Mouse (Mus musculus) intestine, embryonic 14.5 days (tissue): ENCODE measurements around the gene Srp54b. TPM values are rescaled to one million over a fixed set of nuclear protein-coding genes. Genes with fewer than 3 reads are reported as not detected.
A peak's percentile ranks its signal among the peaks of the same experiment; 100 is the strongest.
"Not testable (repeated sequence)": the region's sequence is repeated elsewhere in the genome, so short reads cannot be mapped to it uniquely, and the experiment has no call there.

ENCODE experiments used
- ATAC-seq: fragments of 200-750 bp; cut with Nextera tagmentation; replicated peaks from 2 replicates; pipeline ENCODE4 v1.8.0; 2017; ENCODE audit warnings: low read depth, moderate number of reproducible peaks, moderate TSS enrichment, moderate library complexity; ENCODE audit not compliant: low FRiP score, low TSS enrichment
- DNase-seq: peaks from one replicate; pipeline ENCODE4 v3.0.0-alpha.2; 2018; ENCODE audit warnings: low spot score
- H3K27ac ChIP-seq: fragments of 300-500 bp; sonication (generic); 2 replicates; pipeline ENCODE4 v1.5.1; 2014; ENCODE audit warnings: low read depth, mild to moderate bottlenecking, control low read depth
- H3K27me3 ChIP-seq: fragments of 300-500 bp; sonication (generic); replicated peaks from 2 replicates; pipeline ENCODE4 v1.6.1; 2014; ENCODE audit warnings: low read length, control low read depth; ENCODE audit not compliant: control insufficient read depth, insufficient read depth
- H3K36me3 ChIP-seq: fragments of 300-500 bp; sonication (generic); 2 replicates; pipeline ENCODE4 v1.6.1; 2014; ENCODE audit warnings: low read length, control low read depth; ENCODE audit not compliant: control insufficient read depth, insufficient read depth
- H3K4me1 ChIP-seq: fragments of 300-500 bp; sonication (generic); replicated peaks from 2 replicates; pipeline ENCODE4 v1.6.1; 2014; ENCODE audit warnings: low read length, control low read depth, mixed read lengths; ENCODE audit not compliant: control insufficient read depth, insufficient read depth
- H3K4me2 ChIP-seq: fragments of 300-500 bp; sonication (generic); 2 replicates; pipeline ENCODE4 v1.6.1; 2014; ENCODE audit warnings: low read length
- H3K4me3 ChIP-seq: fragments of 300-500 bp; sonication (generic); 2 replicates; pipeline ENCODE4 v1.5.1; 2014; ENCODE audit warnings: low read depth, low read length, control low read depth, mixed read lengths
- H3K9ac ChIP-seq: fragments of 300-500 bp; sonication (generic); 2 replicates; pipeline ENCODE4 v1.6.1; 2014; ENCODE audit warnings: mild to moderate bottlenecking, low read length
- H3K9me3 ChIP-seq: fragments of 300-500 bp; sonication (generic); 2 replicates; pipeline ENCODE4 v1.6.1; 2016; ENCODE audit warnings: low read length, control low read depth; ENCODE audit not compliant: control insufficient read depth
- WGBS: fragments of 180-500 bp; shearing (Covaris S2); extraction: QIAGEN DNeasy Blood & Tissue Kit; methylation state at CpG from one replicate; pipeline ENCODE4 v1.1.7; 2014; 5-methylcytosine and 5-hydroxymethylcytosine counted together
- polyA plus RNA-seq: library from polyadenylated mRNA; unstranded; fragments of >200 nt; fragmentation: Nextera tagmentation; extraction: Ambion mirVana; gene quantifications from 2 replicates; pipeline ENCODE4 v1.2.1, GENCODE M21; 2014

Gene Srp54b
- 51.8 and 58.2 TPM in 2 replicates for polyA plus RNA-seq

GRCm38 (mm10) chr12:55154559-55155448 lies at the start of gene Srp54b:
Gene Srp54b, plus strand, starts transcription at chr12:55155104.
- H3K9ac ChIP-seq, H3K27ac ChIP-seq, H3K4me2 ChIP-seq, H3K27me3 ChIP-seq, H3K36me3 ChIP-seq, H3K9me3 ChIP-seq, DNase-seq, H3K4me1 ChIP-seq: not testable (repeated sequence)
- 0 out of 2 replicates have a peak within 1 kb of the TSS, but pooled peaks have one; percentile 11 for H3K4me3 ChIP-seq
- ATAC-seq = peak; percentile 99
- no CpG with 5 or more reads among the region's 57 CpGs for WGBS

DNA sequence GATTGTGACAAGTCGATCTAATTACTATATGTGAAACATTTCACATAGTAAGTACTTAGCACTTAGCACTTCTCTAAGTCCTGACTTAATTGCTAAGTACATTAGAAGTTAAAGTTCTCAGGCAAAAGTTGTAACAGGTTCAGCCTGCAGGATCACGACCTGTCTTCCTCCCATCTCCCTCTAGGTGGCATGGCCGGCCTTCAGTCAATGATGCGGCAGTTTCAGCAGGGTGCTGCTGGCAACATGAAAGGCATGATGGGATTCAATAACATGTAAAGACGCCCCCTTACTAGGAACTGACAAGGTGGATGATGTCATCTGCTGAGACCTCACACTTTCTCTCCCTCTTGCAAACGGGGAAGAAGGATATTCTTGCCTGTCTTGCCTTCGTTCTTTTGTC lies 42.3 kb upstream of the Srp54b start:
- not testable (repeated sequence) for H3K36me3 ChIP-seq, H3K27ac ChIP-seq, ATAC-seq, H3K9me3 ChIP-seq, DNase-seq, H3K4me1 ChIP-seq, H3K9ac ChIP-seq, H3K4me2 ChIP-seq, H3K27me3 ChIP-seq, H3K4me3 ChIP-seq
- no CpG with 5 or more reads among the region's 7 CpGs for WGBS

DNA sequence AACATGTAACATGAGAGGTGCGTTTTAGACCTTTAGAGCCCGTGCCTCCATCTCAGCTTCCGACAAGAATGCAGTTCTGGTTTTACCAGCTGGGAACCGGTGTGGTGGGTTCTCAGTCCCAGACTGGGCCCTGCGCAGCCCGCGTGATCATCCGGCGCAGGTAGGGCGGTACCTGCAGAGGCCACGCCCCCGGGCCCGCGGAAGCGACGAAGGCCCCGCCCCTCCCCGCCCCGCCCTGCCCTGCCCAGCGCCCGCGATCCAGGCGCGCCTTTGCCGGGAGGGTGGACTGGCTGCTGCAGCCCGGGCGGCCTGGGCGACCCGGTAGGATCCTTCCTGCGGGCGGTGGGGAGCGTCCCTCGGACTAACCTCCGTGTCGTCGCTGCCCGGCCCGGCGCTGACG lies 30.7 kb upstream of the Srp54b start, which contains the start of gene Fam177a:
Gene Fam177a (plus strand): TSS at position 228 of the 400 bp plus-strand sequence.
- not testable (repeated sequence) for H3K27ac ChIP-seq, H3K4me3 ChIP-seq, H3K4me1 ChIP-seq, H3K4me2 ChIP-seq, DNase-seq, H3K36me3 ChIP-seq, H3K27me3 ChIP-seq, H3K9me3 ChIP-seq, H3K9ac ChIP-seq
- peak; percentile 97 for ATAC-seq
- no CpG with 5 or more reads among the region's 40 CpGs for WGBS

- H3K4me1 ChIP-seq, H3K9ac ChIP-seq, H3K4me2 ChIP-seq, H3K9me3 ChIP-seq, H3K27me3 ChIP-seq, H3K4me3 ChIP-seq, H3K36me3 ChIP-seq, H3K27ac ChIP-seq, DNase-seq: not testable (repeated sequence)
- WGBS = no CpG with 5 or more reads among the region's 18 CpGs
- peak; percentile 26 for ATAC-seq
Observed at GRCm38 (mm10) chr12:55124731-55125130, 30.2 kb upstream of the Srp54b start.

- WGBS = no CpG with 5 or more reads among the region's 6 CpGs
Observed at GRCm38 (mm10) chr12:55135540-55135939, 19.4 kb upstream of the Srp54b start.

GRCm38 (mm10) chr12:55137859-55138258 lies 17.0 kb upstream of the Srp54b start:
- H3K9ac ChIP-seq, H3K36me3 ChIP-seq, ATAC-seq, H3K27ac ChIP-seq, H3K4me1 ChIP-seq, H3K4me3 ChIP-seq, DNase-seq, H3K4me2 ChIP-seq, H3K9me3 ChIP-seq, H3K27me3 ChIP-seq: not testable (repeated sequence)
- WGBS = no CpG with 5 or more reads among the region's 6 CpGs

More at GRCm38 (mm10) chr12:55135540-55135939, 19.4 kb upstream of the Srp54b start:
- H3K4me2 ChIP-seq, H3K27me3 ChIP-seq, H3K4me3 ChIP-seq, H3K27ac ChIP-seq, H3K4me1 ChIP-seq, DNase-seq, ATAC-seq, H3K9ac ChIP-seq, H3K9me3 ChIP-seq, H3K36me3 ChIP-seq: not testable (repeated sequence)

GRCm38 (mm10) chr12:55155449-55155783 lies 512 bp downstream of the Srp54b start:
- not testable (repeated sequence) for H3K27me3 ChIP-seq, DNase-seq, H3K36me3 ChIP-seq, H3K4me1 ChIP-seq, H3K9me3 ChIP-seq, H3K9ac ChIP-seq, H3K27ac ChIP-seq, H3K4me2 ChIP-seq
- 0% methylated on average over 8 of the region's 24 CpGs for WGBS
- ATAC-seq = peak; percentile 41; the same call in 1 of the 2 replicates
- 0 out of 2 replicates have a peak overlapping the region, but pooled peaks have one; percentile 11 for H3K4me3 ChIP-seq

DNA sequence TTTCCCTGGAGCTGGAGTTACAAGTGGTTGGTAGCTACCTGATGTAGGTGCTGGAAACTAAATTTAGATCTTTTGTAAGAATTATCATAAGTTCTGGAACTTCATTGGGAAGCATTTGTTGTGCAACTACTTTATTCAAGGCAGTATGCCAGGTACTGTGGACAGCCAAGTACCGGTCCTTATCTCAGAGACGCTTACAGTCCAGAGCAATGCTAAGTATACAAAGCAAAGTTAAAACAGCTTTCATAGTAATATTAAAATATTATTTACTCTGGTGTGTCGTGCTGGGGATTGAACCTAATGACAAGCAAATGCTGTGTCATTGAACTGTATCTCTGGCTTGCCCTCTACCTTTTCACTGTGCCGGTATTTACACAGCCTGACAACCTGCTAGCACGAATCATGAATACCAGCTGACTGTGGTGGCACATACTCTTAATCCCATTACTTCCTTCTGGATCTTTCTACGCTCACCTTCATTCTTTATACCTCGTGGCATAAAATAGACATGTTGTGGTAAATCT lies 12.2 kb downstream of the Srp54b start:
- no CpG with 5 or more reads among the region's 7 CpGs for WGBS
- H3K9me3 ChIP-seq, H3K4me2 ChIP-seq: not testable (repeated sequence)

More for the DNA sequence above, 12.2 kb downstream of the Srp54b start:
- not testable (repeated sequence) for H3K27ac ChIP-seq, H3K27me3 ChIP-seq, H3K4me3 ChIP-seq, H3K36me3 ChIP-seq, H3K4me1 ChIP-seq, ATAC-seq, DNase-seq, H3K9ac ChIP-seq
